Mouse (Mus musculus) thymus, adult 2 months (tissue): ENCODE measurements at regions not wholly inside any gene's neighbourhood (a gene's known extent, or its start where the extent isn't known, plus 50 kb on each side); places are given as distances from the start of the nearest gene placed in this dataset.

ENCODE experiments used
- CTCF ChIP-seq: fragments of 200-500 bp; IDR thresholded peaks from 2 replicates; pipeline ENCODE4 v1.5.1; 2012; ENCODE audit warnings: mild to moderate bottlenecking, control low read depth, low read length, moderate library complexity, borderline replicate concordance; ENCODE audit not compliant: control insufficient read depth, poor library complexity, insufficient read depth; ENCODE audit errors: extremely low read depth
- POLR2A ChIP-seq: fragments of 200-500 bp; IDR thresholded peaks from 2 replicates; pipeline ENCODE4 v1.6.1; 2012; ENCODE audit warnings: mild to moderate bottlenecking, low read length, control low read depth, moderate library complexity; ENCODE audit not compliant: control insufficient read depth, poor library complexity, insufficient read depth; ENCODE audit errors: extremely low read depth

DNA sequence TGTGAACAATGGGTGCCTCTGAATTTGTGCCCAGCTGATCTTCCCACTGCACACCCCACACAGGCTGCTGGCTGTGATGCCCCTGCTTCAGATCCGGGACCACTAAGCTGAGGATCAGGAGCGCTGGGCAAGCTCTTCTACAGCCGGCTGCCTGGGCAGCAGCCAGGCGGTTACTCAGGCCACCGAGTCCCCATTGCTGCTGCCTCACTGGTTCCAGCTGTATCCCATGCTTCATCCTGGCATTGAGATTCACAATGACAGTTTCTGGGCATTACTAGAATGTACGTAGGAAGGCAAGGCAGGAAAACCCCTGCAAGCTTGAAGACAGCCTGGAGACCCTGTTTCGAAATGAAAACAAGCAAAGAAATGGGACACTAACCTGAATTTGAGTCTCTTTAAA is 67.3 kb upstream of the Slc6a6 start:
- TF ChIP-seq CTCF = no peak
- no peak for TF ChIP-seq POLR2A
